11 mouse cellular contexts compared by ENCODE assay signal in genomic region chr5:36562791-36563445, GRCm38 (mm10). TPM values are rescaled to one million over a fixed set of nuclear protein-coding genes. Genes with fewer than 3 reads are reported as not detected.
A peak's percentile ranks its signal among the peaks of the same experiment; 100 is the strongest.
DNase-seq lines count a peak whose midpoint lies in the region; ATAC-seq and TF ChIP-seq lines count a peak whose summit lies in the region.
"Had no signal": no experiment of that assay in that cellular context is flagged by ENCODE, and none has a peak within 500 bp of the region (broad histone marks: within the 10 kb centered on the region; RNA-seq: fewer than 3 reads in every experiment).

No protein-coding gene starts in this region.

- H3K4me3 ChIP-seq in lung, postnatal 0 days (ENCODE audit: low read depth, low read length), result no peak overlapping the region
- H3K4me3 ChIP-seq in cortical plate, adult 2 months (ENCODE audit: insufficient read depth, low read length), result no peak overlapping the region
- H3K4me3 ChIP-seq in midbrain, embryonic 16.5 days (ENCODE audit: low read depth, low read length), result no peak overlapping the region
- H3K4me3 ChIP-seq: forebrain, embryonic 15.5 days; myocyte had no signal

- no peaks in the 10 kb centered on the region for H3K9me3 ChIP-seq in lung, postnatal 0 days (ENCODE audit: low read length)
- H3K9me3 ChIP-seq in midbrain, embryonic 16.5 days (replicated peaks; ENCODE audit: control insufficient read depth, low read length, poor library complexity, severe bottlenecking), result no peaks in the 10 kb centered on the region
- H3K9me3 ChIP-seq: forebrain, embryonic 15.5 days had no signal

- TF ChIP-seq POLR2A in cortical plate, adult 2 months (IDR thresholded peaks at IDR 0.05; ENCODE audit: extremely low read depth, insufficient read depth, low read length), result no peak

- 74% methylated on average over 10 of the region's 10 CpGs for WGBS in lung, postnatal 0 days
- WGBS in midbrain, embryonic 16.5 days, result 95% methylated on average over 10 of the region's 10 CpGs

- peak; percentile 61 for DNase-seq in lung, postnatal 0 days (ENCODE audit: low spot score)
- no peak for DNase-seq in lung, postnatal 14 days
- peak; percentile 54 to 63 for DNase-seq in lung, postnatal 4 days
- DNase-seq in thymus, postnatal 14 days, result peak; percentile 46
- no peak for DNase-seq in frontal cortex, postnatal 36 days (ENCODE audit: low spot score in 2 of 2)
- DNase-seq in adrenal gland, postnatal 36 days, result no peak

- H3K4me2 ChIP-seq in lung, postnatal 0 days (replicated peaks; ENCODE audit: low read depth, low read length), result no peak overlapping the region
- H3K4me2 ChIP-seq in midbrain, embryonic 16.5 days (ENCODE audit: low read length), result no peak overlapping the region
- H3K4me2 ChIP-seq: forebrain, embryonic 15.5 days; hindbrain, embryonic 14.5 days had no signal

- no peaks in the 10 kb centered on the region for H3K36me3 ChIP-seq in lung, postnatal 0 days (ENCODE audit: insufficient read depth, low read length)
- no peaks in the 10 kb centered on the region for H3K36me3 ChIP-seq in midbrain, embryonic 16.5 days (ENCODE audit: control insufficient read depth, insufficient read depth, low read length)
- H3K36me3 ChIP-seq: forebrain, embryonic 15.5 days had no signal

- H3K4me1 ChIP-seq in lung, postnatal 0 days (ENCODE audit: insufficient read depth, low read depth, low read length), result peaks cover 13% of the 10 kb centered on the region
- peaks cover 16% of the 10 kb centered on the region for H3K4me1 ChIP-seq in cortical plate, adult 2 months (ENCODE audit: control insufficient read depth, insufficient read depth, low read length)
- peaks cover 5% of the 10 kb centered on the region; the same call in 1 of the 2 replicates for H3K4me1 ChIP-seq in midbrain, embryonic 16.5 days (ENCODE audit: control insufficient read depth, insufficient read depth, low read length)

- no peak for TF ChIP-seq EP300 in lung, postnatal 0 days (IDR thresholded peaks at IDR 0.05)

- TF ChIP-seq CTCF in lung, postnatal 0 days (IDR thresholded peaks at IDR 0.05), result no peak
- TF ChIP-seq CTCF in cortical plate, adult 2 months (IDR thresholded peaks at IDR 0.05; ENCODE audit: extremely low read depth, insufficient read depth, low read length), result no peak

- H3K27ac ChIP-seq in lung, postnatal 0 days (ENCODE audit: low read length), result no peak overlapping the region
- 0 out of 2 replicates have a peak overlapping the region, but pooled peaks have one; percentile 44 for H3K27ac ChIP-seq in cortical plate, adult 2 months (ENCODE audit: insufficient read depth, low read length)
- H3K27ac ChIP-seq in midbrain, embryonic 16.5 days (ENCODE audit: low read length), result no peak overlapping the region
- H3K27ac ChIP-seq: forebrain, embryonic 15.5 days; hindbrain, embryonic 14.5 days had no signal

- no peaks in the 10 kb centered on the region for H3K27me3 ChIP-seq in lung, postnatal 0 days (replicated peaks; ENCODE audit: insufficient read depth, low read length)
- no peaks in the 10 kb centered on the region for H3K27me3 ChIP-seq in midbrain, embryonic 16.5 days (ENCODE audit: control insufficient read depth, insufficient read depth, low read depth, low read length)
- H3K27me3 ChIP-seq: forebrain, embryonic 15.5 days had no signal

- no peak overlapping the region for H3K9ac ChIP-seq in lung, postnatal 0 days (replicated peaks; ENCODE audit: low read depth)
- no peak overlapping the region for H3K9ac ChIP-seq in midbrain, embryonic 16.5 days (ENCODE audit: low read depth, low read length)
- H3K9ac ChIP-seq: forebrain, embryonic 15.5 days; hindbrain, embryonic 14.5 days had no signal

- peak; percentile 25; the same call in 1 of the 2 replicates for ATAC-seq in lung, postnatal 0 days
- no peak for ATAC-seq in midbrain, embryonic 16.5 days
- ATAC-seq: forebrain, embryonic 15.5 days had no signal

RNA-seq across cellular contexts. Expression of gene Tbc1d14, which starts 30.2 kb away (rescaled TPM):
- polyA plus RNA-seq in lung, postnatal 0 days (2015; fragmentation: Nextera tagmentation; extraction: Ambion mirVana), result 13.8 and 15.0 TPM in 2 replicates
- 67.0 and 68.4 TPM in 2 replicates for polyA plus RNA-seq in cortical plate, adult 2 months (2012; rRNA removed)
- total RNA-seq in adrenal gland, postnatal 36 days (2021), result 10 to 100 TPM; 41.5 to 44.9 TPM
- polyA plus RNA-seq in midbrain, embryonic 16.5 days (2015; fragmentation: Nextera tagmentation; extraction: Ambion mirVana), result 74.6 and 76.1 TPM in 2 replicates

Comparison
In these comparisons a context has a peak if more than half of its experiments do, and no peak if none do; other contexts are left out.
1. DNase-seq: peak in lung, postnatal 0 days (single experiment), lung, postnatal 4 days (2 of 2) and thymus, postnatal 14 days (single experiment); none in lung, postnatal 14 days (single experiment), frontal cortex, postnatal 36 days (0 of 2) and adrenal gland, postnatal 36 days (0 of 2).